Mouse (Mus musculus) forebrain, embryonic 13.5 days (tissue): ENCODE measurements around the gene Wfdc6a. TPM values are rescaled to one million over a fixed set of nuclear protein-coding genes. Genes with fewer than 3 reads are reported as not detected.

Experiments used
- ATAC-seq: fragments of 200-750 bp; cut with Nextera tagmentation; 2 replicates; pipeline ENCODE4 v1.8.0; 2017
- H3K27ac ChIP-seq: fragments of 300-500 bp; sonication (generic); 2 replicates; pipeline ENCODE4 v1.5.1; 2015; ENCODE audit warnings: inconsistent platforms, mild to moderate bottlenecking, moderate library complexity
- H3K27me3 ChIP-seq: fragments of 300-500 bp; sonication (generic); 2 replicates; pipeline ENCODE4 v1.6.1; 2015; ENCODE audit warnings: mild to moderate bottlenecking, inconsistent platforms
- H3K36me3 ChIP-seq: fragments of 300-500 bp; sonication (generic); 2 replicates; pipeline ENCODE4 v1.6.1; 2015; ENCODE audit warnings: mild to moderate bottlenecking, inconsistent platforms; ENCODE audit not compliant: poor library complexity, severe bottlenecking
- H3K4me1 ChIP-seq: fragments of 300-500 bp; sonication (generic); 2 replicates; pipeline ENCODE4 v1.6.1; 2015; ENCODE audit warnings: inconsistent platforms
- H3K4me2 ChIP-seq: fragments of 300-500 bp; sonication (generic); 2 replicates; pipeline ENCODE4 v1.6.1; 2015; ENCODE audit warnings: inconsistent platforms, mild to moderate bottlenecking, moderate library complexity
- H3K4me3 ChIP-seq: fragments of 300-500 bp; sonication (generic); 2 replicates; pipeline ENCODE4 v1.5.1; 2015; ENCODE audit warnings: mild to moderate bottlenecking, inconsistent platforms
- H3K9ac ChIP-seq: fragments of 300-500 bp; sonication (generic); 2 replicates; pipeline ENCODE4 v1.6.1; 2015; ENCODE audit warnings: mild to moderate bottlenecking, inconsistent platforms
- H3K9me3 ChIP-seq: fragments of 300-500 bp; sonication (generic); replicated peaks from 2 replicates; pipeline ENCODE4 v1.6.1; 2016; ENCODE audit warnings: inconsistent platforms
- WGBS: fragments of 180-500 bp; shearing (Covaris S2); methylation state at CpG from one replicate; pipeline ENCODE4 v1.1.7; 2015; 5-methylcytosine and 5-hydroxymethylcytosine counted together
- polyA plus RNA-seq: library from polyadenylated mRNA; unstranded; fragments of >200 nt; fragmentation: Nextera tagmentation; extraction: Ambion mirVana; gene quantifications from 2 replicates; pipeline ENCODE4 v1.2.1, GENCODE M21; 2015

The Wfdc6a gene
- polyA plus RNA-seq, 1 experiment from 2014 or later = not detected

DNA sequence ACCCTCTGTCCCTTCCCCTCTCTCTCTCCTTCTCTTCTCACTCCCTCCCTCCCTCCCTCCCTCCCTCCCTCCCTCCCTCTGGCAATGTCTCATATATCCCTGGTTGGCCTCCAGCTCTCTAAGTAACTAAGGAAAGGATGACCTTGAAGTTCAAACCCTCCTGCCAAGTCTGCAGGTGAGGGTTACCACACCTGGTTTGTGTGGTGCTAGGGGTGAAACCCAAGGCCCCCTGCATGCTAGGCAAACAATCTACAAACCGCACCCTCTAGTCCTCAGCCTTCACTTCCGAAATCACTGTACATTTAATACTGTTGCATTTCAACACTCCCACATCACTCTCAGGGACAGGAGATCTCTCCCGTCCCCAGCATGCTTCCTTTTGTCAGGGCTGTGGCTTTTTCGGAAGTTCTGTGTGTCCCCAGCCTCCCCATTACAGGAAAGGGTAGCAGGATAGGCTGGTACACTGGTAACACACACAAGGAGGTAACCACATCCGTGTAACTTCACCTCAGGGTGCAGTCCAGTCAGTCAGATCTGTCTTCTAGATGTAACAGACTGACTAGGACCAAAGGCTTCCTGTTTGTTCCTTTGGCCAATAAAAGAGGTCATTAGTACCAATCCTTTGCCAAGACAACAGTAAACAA, 40.7 kb downstream of the Wfdc6a start:
- no peaks in the 10 kb centered on the region for H3K36me3 ChIP-seq
- no peak for ATAC-seq
- 57% methylated on average over 5 of the region's 5 CpGs for WGBS
- no peaks in the 10 kb centered on the region for H3K4me1 ChIP-seq
- H3K4me3 ChIP-seq = no peak overlapping the region
- H3K4me2 ChIP-seq = no peak overlapping the region
- no peak overlapping the region for H3K9ac ChIP-seq
- no peaks in the 10 kb centered on the region; the same call in 1 of the 2 replicates for H3K27me3 ChIP-seq
- no peaks in the 10 kb centered on the region for H3K9me3 ChIP-seq
- no peak overlapping the region for H3K27ac ChIP-seq

DNA sequence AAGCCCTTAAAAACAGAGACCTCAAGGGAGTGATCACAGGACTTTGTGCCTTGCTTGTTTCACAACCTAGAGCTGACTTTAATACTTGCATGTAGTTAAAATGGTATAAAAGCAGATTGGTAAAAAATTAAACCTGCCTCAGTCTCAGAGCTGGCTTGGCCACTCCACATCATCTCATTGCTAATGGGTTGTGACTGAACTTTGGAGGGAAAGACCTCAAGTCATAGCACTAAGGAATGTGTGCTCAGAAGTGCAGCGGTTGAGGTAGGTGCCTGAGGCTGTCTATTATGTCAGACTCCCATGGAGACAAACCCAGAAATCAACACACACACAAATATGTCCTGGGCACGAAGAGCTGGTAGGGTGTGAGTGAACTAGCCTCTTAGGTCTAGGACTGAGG, 41.5 kb downstream of the Wfdc6a start:
- Histone ChIP-seq H3K4me2 (no peak overlapping the region), H3K4me1 (no peaks in the 10 kb centered on the region), H3K36me3 (no peaks in the 10 kb centered on the region), H3K4me3 (no peak overlapping the region), H3K27me3 (no peaks in the 10 kb centered on the region; the same call in 1 of the 2 replicates), H3K9ac (no peak overlapping the region), H3K27ac (no peak overlapping the region), H3K9me3 (no peaks in the 10 kb centered on the region)
- WGBS = 62% methylated on average over 2 of the region's 2 CpGs
- no peak for ATAC-seq

DNA sequence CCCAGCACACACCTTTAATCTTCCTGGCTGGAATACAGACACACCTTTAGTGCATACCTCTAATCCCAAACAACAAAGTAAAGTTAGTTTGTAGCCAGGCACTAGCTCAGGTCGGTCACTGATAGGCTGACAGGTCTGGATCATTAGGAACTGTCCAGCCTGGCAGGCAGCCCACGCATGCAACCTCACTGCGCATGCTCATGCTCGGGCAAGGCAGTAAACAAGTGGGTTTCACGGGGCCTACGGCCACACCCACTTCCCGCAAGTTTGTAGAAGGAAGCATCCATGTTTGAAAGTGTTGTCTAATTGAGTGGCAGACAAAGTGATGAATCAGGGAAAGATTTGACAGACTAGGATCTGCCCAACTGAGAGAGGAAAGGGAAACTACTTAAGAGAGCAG, 42.6 kb downstream of the Wfdc6a start:
- Histone ChIP-seq H3K27me3 (no peaks in the 10 kb centered on the region; the same call in 1 of the 2 replicates), H3K4me1 (no peaks in the 10 kb centered on the region), H3K4me2 (no peak overlapping the region), H3K36me3 (no peaks in the 10 kb centered on the region), H3K9ac (no peak overlapping the region), H3K4me3 (no peak overlapping the region), H3K9me3 (no peaks in the 10 kb centered on the region), H3K27ac (no peak overlapping the region)
- ATAC-seq = no peak
- WGBS = 84% methylated on average over 7 of the region's 7 CpGs

GRCm38 (mm10) chr2:164542132-164542531, 43.1 kb downstream of the Wfdc6a start:
- no peaks in the 10 kb centered on the region; the same call in 1 of the 2 replicates for H3K27me3 ChIP-seq
- 69% methylated on average over 5 of the region's 5 CpGs for WGBS
- no peaks in the 10 kb centered on the region for H3K9me3 ChIP-seq
- H3K4me3 ChIP-seq = no peak overlapping the region
- H3K4me2 ChIP-seq = no peak overlapping the region
- H3K27ac ChIP-seq = no peak overlapping the region
- no peak for ATAC-seq
- no peaks in the 10 kb centered on the region for H3K36me3 ChIP-seq
- no peaks in the 10 kb centered on the region for H3K4me1 ChIP-seq
- H3K9ac ChIP-seq = no peak overlapping the region

DNA sequence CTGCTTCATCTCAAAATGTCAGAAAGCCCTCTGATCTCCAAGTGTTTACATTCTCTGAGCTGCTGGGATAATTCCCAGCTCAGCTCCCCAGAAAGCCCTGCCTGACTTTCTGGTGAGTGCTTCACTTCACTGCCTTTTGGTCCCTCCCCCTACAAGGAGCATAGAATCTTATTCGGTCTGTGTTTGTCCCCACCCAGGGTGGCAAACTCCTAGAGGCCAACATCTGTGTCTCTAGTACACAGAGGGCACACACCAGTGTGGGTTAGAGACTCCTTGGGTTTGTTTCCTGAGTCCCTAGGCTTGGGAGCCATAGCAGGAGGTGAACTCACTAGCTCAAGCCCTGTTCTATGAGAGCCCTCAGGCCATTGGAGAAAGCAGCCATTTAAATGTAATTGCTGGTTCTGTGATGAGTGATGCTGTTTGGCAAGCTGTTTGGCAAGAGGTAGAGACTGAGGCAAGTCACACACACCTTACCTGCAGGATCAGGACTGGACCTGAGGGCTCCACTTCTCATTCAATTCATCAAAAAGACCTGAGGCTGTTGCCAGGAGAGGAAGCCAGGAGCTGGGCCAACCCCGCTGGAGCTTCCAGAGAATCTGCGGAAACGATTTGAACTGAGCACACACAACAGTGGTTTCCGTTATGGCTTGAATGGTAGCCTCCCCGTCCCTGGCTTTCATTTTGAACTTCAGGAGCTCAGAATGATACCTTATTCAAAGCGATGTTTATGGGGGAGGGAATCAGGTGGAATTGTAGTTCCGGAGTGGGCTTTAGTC, 44.4 kb downstream of the Wfdc6a start:
- ATAC-seq = no peak
- Histone ChIP-seq H3K27ac (no peak overlapping the region), H3K4me2 (no peak overlapping the region), H3K4me1 (no peaks in the 10 kb centered on the region), H3K9me3 (no peaks in the 10 kb centered on the region), H3K27me3 (no peaks in the 10 kb centered on the region; the same call in 1 of the 2 replicates), H3K9ac (no peak overlapping the region), H3K4me3 (no peak overlapping the region), H3K36me3 (no peaks in the 10 kb centered on the region)
- 44% methylated on average over 8 of the region's 8 CpGs for WGBS

DNA sequence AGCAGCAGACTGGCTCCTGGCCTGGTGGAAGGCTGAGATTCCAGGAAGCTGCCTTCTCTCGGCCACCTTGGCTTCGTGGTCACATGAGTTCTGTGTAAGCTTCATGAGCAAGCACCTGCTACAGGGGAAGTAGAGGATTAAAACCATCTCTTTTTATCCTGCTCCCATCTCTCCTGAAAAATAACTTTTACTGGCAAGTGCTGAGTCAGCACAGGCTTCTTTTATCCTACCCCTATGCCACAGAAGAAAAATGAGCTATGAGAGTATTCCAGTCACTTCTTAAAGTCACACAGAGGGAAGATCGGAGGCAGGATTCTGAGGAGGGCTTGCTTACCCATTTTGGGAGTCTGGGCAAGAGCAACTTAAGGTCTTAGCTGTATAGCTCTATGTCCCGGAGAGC, 48.2 kb downstream of the Wfdc6a start:
- WGBS = 82% methylated on average over 4 of the region's 4 CpGs
- H3K4me2 ChIP-seq = no peak overlapping the region
- H3K4me1 ChIP-seq = no peaks in the 10 kb centered on the region

GRCm38 (mm10) chr2:164534315-164534714, 50.9 kb downstream of the Wfdc6a start:
- H3K4me2 ChIP-seq = no peak overlapping the region
- H3K4me1 ChIP-seq = no peaks in the 10 kb centered on the region
- H3K27ac ChIP-seq = no peak overlapping the region
- H3K9me3 ChIP-seq = no peaks in the 10 kb centered on the region
- H3K9ac ChIP-seq = no peak overlapping the region
- H3K4me3 ChIP-seq = no peak overlapping the region
- no peak for ATAC-seq
- 84% methylated on average over 10 of the region's 10 CpGs for WGBS
- no peaks in the 10 kb centered on the region for H3K36me3 ChIP-seq
- no peaks in the 10 kb centered on the region for H3K27me3 ChIP-seq

More for the DNA sequence above, 48.2 kb downstream of the Wfdc6a start:
- Histone ChIP-seq H3K36me3 (no peaks in the 10 kb centered on the region), H3K4me3 (no peak overlapping the region), H3K27me3 (no peaks in the 10 kb centered on the region), H3K9ac (no peak overlapping the region), H3K9me3 (no peaks in the 10 kb centered on the region), H3K27ac (no peak overlapping the region)
- no peak for ATAC-seq

DNA sequence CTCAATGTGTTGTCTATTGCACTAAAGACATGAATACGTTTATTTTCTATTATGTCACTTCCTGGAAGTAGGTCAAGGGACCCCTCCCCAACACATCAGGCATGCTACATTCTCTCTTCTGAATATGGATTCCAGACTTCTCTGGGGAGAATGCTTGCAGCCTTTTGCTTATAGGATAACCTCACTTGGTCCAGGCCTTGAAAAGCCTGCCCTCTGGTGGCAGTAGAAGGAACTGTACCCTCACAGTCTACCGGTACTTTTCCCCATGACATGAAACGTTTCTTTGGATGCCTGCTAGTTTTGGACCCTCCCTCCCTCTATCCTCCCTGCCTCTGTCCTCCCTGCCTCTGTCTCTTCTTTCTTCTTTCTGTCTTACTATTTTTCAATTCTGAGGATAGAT, 54.1 kb downstream of the Wfdc6a start:
- Histone ChIP-seq H3K4me2 (no peak overlapping the region), H3K9me3 (peaks cover 7% of the 10 kb centered on the region; the same call in 1 of the 2 replicates), H3K36me3 (no peaks in the 10 kb centered on the region), H3K4me1 (no peaks in the 10 kb centered on the region), H3K27me3 (no peaks in the 10 kb centered on the region), H3K27ac (no peak overlapping the region), H3K9ac (no peak overlapping the region), H3K4me3 (no peak overlapping the region)
- WGBS = 5% methylated on average over 3 of the region's 3 CpGs
- no peak for ATAC-seq

Other genes with a start within 250 kb of the Wfdc6a start
- gene Slpi, start 196.4 kb downstream of the Wfdc6a start, polyA plus RNA-seq = not detected in 2 replicates
- not detected in 2 replicates for gene Rbpjl, start 182.3 kb downstream of the Wfdc6a start, polyA plus RNA-seq
- 0.15 and 0.45 TPM in 2 replicates for gene Matn4, start 180.3 kb downstream of the Wfdc6a start, polyA plus RNA-seq
- gene Sdc4, start 141.6 kb downstream of the Wfdc6a start, polyA plus RNA-seq = 7.9 and 8.6 TPM in 2 replicates
- 71.8 and 72.4 TPM in 2 replicates for gene Sys1, start 128.5 kb downstream of the Wfdc6a start, polyA plus RNA-seq
- gene Gm20458, start 124.5 kb downstream of the Wfdc6a start, polyA plus RNA-seq = 3.6 and 3.7 TPM in 2 replicates
- not detected in 2 replicates for gene Trp53tg5, start 111.7 kb downstream of the Wfdc6a start, polyA plus RNA-seq
- 6.3 and 7.3 TPM in 2 replicates for gene Dbndd2, start 99.3 kb downstream of the Wfdc6a start, polyA plus RNA-seq
- 47.2 and 52.2 TPM in 2 replicates for gene Pigt, start 87.9 kb downstream of the Wfdc6a start, polyA plus RNA-seq
- gene Wfdc2, start 23.0 kb downstream of the Wfdc6a start, polyA plus RNA-seq = 15.4 and 21.2 TPM in 2 replicates
- not detected in 2 replicates for gene Spint3, start 12.0 kb downstream of the Wfdc6a start, polyA plus RNA-seq
- gene Eppin, start 8.1 kb upstream of the Wfdc6a start, polyA plus RNA-seq = not detected in 2 replicates
- gene Wfdc6b, start 28.1 kb upstream of the Wfdc6a start, polyA plus RNA-seq = not detected in 2 replicates
- gene Wfdc8, start 28.2 kb upstream of the Wfdc6a start, polyA plus RNA-seq = not detected in 2 replicates
- gene Wfdc16, start 53.3 kb upstream of the Wfdc6a start, polyA plus RNA-seq = not detected in 2 replicates
- gene Wfdc10, start 70.6 kb upstream of the Wfdc6a start, polyA plus RNA-seq = not detected in 2 replicates
- not detected in 2 replicates for gene Wfdc9, start 71.1 kb upstream of the Wfdc6a start, polyA plus RNA-seq
- not detected in 2 replicates for gene Wfdc11, start 88.6 kb upstream of the Wfdc6a start, polyA plus RNA-seq
- not detected in 2 replicates for gene Wfdc13, start 99.7 kb upstream of the Wfdc6a start, polyA plus RNA-seq
- not detected in 2 replicates for gene Spint4, start 113.1 kb upstream of the Wfdc6a start, polyA plus RNA-seq
- gene Spint5, start 129.9 kb upstream of the Wfdc6a start, polyA plus RNA-seq = not detected in 2 replicates
- 0.92 and 1.4 TPM in 2 replicates for gene Wfdc3, start 160.5 kb upstream of the Wfdc6a start, polyA plus RNA-seq
- gene Dnttip1, start 160.5 kb upstream of the Wfdc6a start, polyA plus RNA-seq = 75.2 and 80.2 TPM in 2 replicates
- gene Ube2c, start 184.5 kb upstream of the Wfdc6a start, polyA plus RNA-seq = 476 and 507 TPM in 2 replicates
- gene Tnnc2, start 194.5 kb upstream of the Wfdc6a start, polyA plus RNA-seq = not detected in 2 replicates
- gene Snx21, start 200.4 kb upstream of the Wfdc6a start, polyA plus RNA-seq = 14.7 and 15.4 TPM in 2 replicates
- gene Acot8, start 219.4 kb upstream of the Wfdc6a start, polyA plus RNA-seq = 16.5 and 17.0 TPM in 2 replicates
- gene Zswim3, start 219.7 kb upstream of the Wfdc6a start, polyA plus RNA-seq = 11.7 and 12.1 TPM in 2 replicates
- gene Zswim1, start 237.2 kb upstream of the Wfdc6a start, polyA plus RNA-seq = 22.1 and 23.2 TPM in 2 replicates
- not detected in 2 replicates for gene Spata25, start 243.1 kb upstream of the Wfdc6a start, polyA plus RNA-seq
- gene Ctsa, start 247.4 kb upstream of the Wfdc6a start, polyA plus RNA-seq = 82.7 and 91.6 TPM in 2 replicates
- gene Neurl2, start 248.0 kb upstream of the Wfdc6a start, polyA plus RNA-seq = 4.0 and 4.2 TPM in 2 replicates